Mouse (Mus musculus) megakaryocyte, embryonic 14.5 days (primary cell): ENCODE results near the gene Hcn2.

ENCODE experiments used
- FLI1 ChIP-seq: IDR thresholded peaks from 2 replicates; pipeline ENCODE4 v1.6.1; 2012; ENCODE audit warnings: low read length, inconsistent platforms, mixed read lengths
- GATA1 ChIP-seq: IDR thresholded peaks from 3 replicates; pipeline ENCODE4 v1.6.1; 2012; ENCODE audit warnings: mixed read lengths, low read length, inconsistent platforms, borderline replicate concordance

DNA sequence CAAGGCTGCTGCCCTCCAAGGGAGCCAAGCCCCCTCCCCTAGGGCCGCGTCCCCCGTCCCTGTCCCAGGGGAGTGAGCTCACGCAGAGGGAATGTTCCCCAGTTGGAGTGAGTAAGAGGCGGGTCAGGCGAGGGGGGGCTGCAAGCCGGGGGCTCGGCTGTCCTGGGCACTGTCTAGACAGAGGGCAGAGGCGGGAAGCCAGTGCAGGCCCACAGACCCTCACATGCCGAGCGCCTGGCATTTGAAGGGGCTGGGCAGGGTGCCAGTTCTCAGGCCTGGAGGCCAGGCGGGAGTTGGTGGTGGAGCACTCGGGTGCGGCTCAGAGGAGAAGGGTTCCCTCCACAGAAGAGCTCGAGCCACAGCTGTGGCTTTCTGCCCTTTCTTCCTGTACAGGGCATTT is 61.6 kb downstream of the Hcn2 start:
- TF ChIP-seq GATA1 (no peak), FLI1 (no peak)
